ENCODE assay signal across 23 mouse cellular contexts in the genomic region with DNA sequence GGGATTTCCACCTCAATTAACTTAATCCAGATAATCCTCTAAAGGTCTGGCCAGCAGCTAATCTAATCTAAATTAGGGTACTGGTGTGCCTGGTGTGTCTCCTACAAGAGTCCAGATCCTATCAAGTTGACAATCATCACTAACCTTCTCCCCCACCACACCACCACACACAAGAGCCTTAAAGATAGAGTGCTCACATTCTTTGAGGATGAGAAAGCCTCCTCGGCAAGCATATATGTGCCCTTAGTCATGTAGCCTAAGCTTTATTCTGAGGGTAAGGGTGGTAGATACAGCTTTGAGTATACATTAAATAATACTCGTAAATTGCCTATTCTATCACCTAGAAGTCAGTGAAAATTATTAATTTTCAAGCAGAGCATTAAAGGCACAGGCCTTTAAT. TPM values are rescaled to one million over a fixed set of nuclear protein-coding genes. Genes with fewer than 3 reads are reported as not detected.
DNase-seq lines count a peak whose midpoint lies in the region; ATAC-seq lines count a peak whose summit lies in the region.
"Had no signal": no experiment of that assay in that cellular context is flagged by ENCODE, and none has a peak within 500 bp of the region (broad histone marks: within the 10 kb centered on the region; RNA-seq: fewer than 3 reads in every experiment).

No protein-coding gene starts in this region.

- H3K36me3 ChIP-seq in forebrain, embryonic 10.5 days (replicated peaks), result no peaks in the 10 kb centered on the region
- H3K36me3 ChIP-seq in forebrain, embryonic 11.5 days (ENCODE audit: control insufficient read depth, insufficient read depth, low read length), result no peaks in the 10 kb centered on the region
- H3K36me3 ChIP-seq in heart, embryonic 16.5 days (ENCODE audit: control insufficient read depth, insufficient read depth), result no peaks in the 10 kb centered on the region
- no peaks in the 10 kb centered on the region for H3K36me3 ChIP-seq in embryonic facial prominence, embryonic 15.5 days
- H3K36me3 ChIP-seq in hindbrain, embryonic 14.5 days (replicated peaks; ENCODE audit: control insufficient read depth, insufficient read depth), result no peaks in the 10 kb centered on the region
- H3K36me3 ChIP-seq: forebrain, embryonic 15.5 days; hindbrain, embryonic 10.5 days; stomach, embryonic 15.5 days had no signal

- H3K4me1 ChIP-seq in forebrain, embryonic 10.5 days, result peaks cover 61% of the 10 kb centered on the region
- peaks cover 4% of the 10 kb centered on the region; the same call in 1 of the 2 replicates for H3K4me1 ChIP-seq in forebrain, embryonic 11.5 days (replicated peaks; ENCODE audit: control insufficient read depth, insufficient read depth, low read length)
- peaks cover 41% of the 10 kb centered on the region for H3K4me1 ChIP-seq in heart, embryonic 16.5 days (ENCODE audit: control insufficient read depth, insufficient read depth, low read length)
- peaks cover 33% of the 10 kb centered on the region for H3K4me1 ChIP-seq in embryonic facial prominence, embryonic 15.5 days
- H3K4me1 ChIP-seq in hindbrain, embryonic 14.5 days (replicated peaks; ENCODE audit: control insufficient read depth, insufficient read depth, low read length), result no peaks in the 10 kb centered on the region
- H3K4me1 ChIP-seq: forebrain, embryonic 15.5 days had no signal

- 68% methylated on average over 2 of the region's 2 CpGs for WGBS in forebrain, embryonic 10.5 days
- 56% methylated on average over 2 of the region's 2 CpGs for WGBS in forebrain, embryonic 11.5 days
- 45% methylated on average over 2 of the region's 2 CpGs for WGBS in heart, embryonic 16.5 days
- WGBS in embryonic facial prominence, embryonic 15.5 days, result 66% methylated on average over 2 of the region's 2 CpGs
- 89% methylated on average over 2 of the region's 2 CpGs for WGBS in hindbrain, embryonic 14.5 days

- H3K27me3 ChIP-seq in forebrain, embryonic 10.5 days (ENCODE audit: poor library complexity, severe bottlenecking), result peaks cover 73% of the 10 kb centered on the region
- 0 out of 2 replicates have a peak, but pooled peaks cover 2% of the 10 kb centered on the region for H3K27me3 ChIP-seq in forebrain, embryonic 11.5 days (ENCODE audit: control insufficient read depth, insufficient read depth, low read length)
- no peaks in the 10 kb centered on the region for H3K27me3 ChIP-seq in heart, embryonic 16.5 days (ENCODE audit: control insufficient read depth, insufficient read depth, low read length)
- H3K27me3 ChIP-seq in embryonic facial prominence, embryonic 15.5 days, result no peaks in the 10 kb centered on the region
- no peaks in the 10 kb centered on the region for H3K27me3 ChIP-seq in hindbrain, embryonic 14.5 days (ENCODE audit: control insufficient read depth, insufficient read depth, low read length)
- H3K27me3 ChIP-seq: CH12.LX; stomach, embryonic 15.5 days had no signal

- no peak for DNase-seq in forebrain, embryonic 10.5 days (ENCODE audit: extremely low spot score, low spot score)
- no peak for DNase-seq in forebrain, embryonic 11.5 days (ENCODE audit: low spot score)
- no peak for DNase-seq in heart, postnatal 4 days
- DNase-seq in 3134 (ENCODE audit: extremely low read depth, insufficient read length, low spot score), result peak; percentile 28
- no peak for DNase-seq in kidney, adult 8-10 months
- DNase-seq in hindbrain, embryonic 14.5 days (ENCODE audit: low spot score), result no peak
- DNase-seq: cerebellum, adult 2 months; cerebellum, postnatal 36 days; gastrocnemius, postnatal 36 days; kidney, adult 9 months; kidney, postnatal 36 days; left cerebral cortex, postnatal 4 days; lung, postnatal 4 days; right cerebral cortex, postnatal 25 days; thymus, adult 18-20 months; thymus, postnatal 4 days had no signal

- H3K9me3 ChIP-seq in forebrain, embryonic 10.5 days, result no peaks in the 10 kb centered on the region
- H3K9me3 ChIP-seq in forebrain, embryonic 11.5 days (ENCODE audit: control insufficient read depth, low read length), result no peaks in the 10 kb centered on the region
- H3K9me3 ChIP-seq in heart, embryonic 16.5 days (replicated peaks; ENCODE audit: control insufficient read depth, low read length), result no peaks in the 10 kb centered on the region
- no peaks in the 10 kb centered on the region for H3K9me3 ChIP-seq in embryonic facial prominence, embryonic 15.5 days (replicated peaks)
- H3K9me3 ChIP-seq in hindbrain, embryonic 14.5 days (ENCODE audit: control insufficient read depth, low read length), result no peaks in the 10 kb centered on the region
- H3K9me3 ChIP-seq: forebrain, embryonic 15.5 days; hindbrain, embryonic 10.5 days; stomach, embryonic 15.5 days had no signal

- ATAC-seq in forebrain, embryonic 11.5 days (replicated peaks; ENCODE audit: low FRiP score), result no peak
- no peak for ATAC-seq in heart, embryonic 16.5 days (replicated peaks; ENCODE audit: extremely low read depth, insufficient read depth, low FRiP score)
- no peak for ATAC-seq in embryonic facial prominence, embryonic 15.5 days (ENCODE audit: insufficient number of reproducible peaks, low FRiP score, low TSS enrichment, low read depth)
- ATAC-seq in hindbrain, embryonic 14.5 days (ENCODE audit: low FRiP score), result no peak
- ATAC-seq: forebrain, embryonic 15.5 days; midbrain, embryonic 16.5 days had no signal

- H3K9ac ChIP-seq in forebrain, embryonic 11.5 days (ENCODE audit: low read length), result no peak overlapping the region
- H3K9ac ChIP-seq in heart, embryonic 16.5 days (ENCODE audit: low read length), result no peak overlapping the region
- H3K9ac ChIP-seq in embryonic facial prominence, embryonic 15.5 days, result no peak overlapping the region
- H3K9ac ChIP-seq in hindbrain, embryonic 14.5 days, result no peak overlapping the region
- H3K9ac ChIP-seq: forebrain, embryonic 15.5 days; stomach, embryonic 15.5 days had no signal

- H3K4me3 ChIP-seq in forebrain, embryonic 10.5 days, result no peak overlapping the region
- H3K4me3 ChIP-seq in forebrain, embryonic 11.5 days (ENCODE audit: low read depth, low read length), result no peak overlapping the region
- no peak overlapping the region for H3K4me3 ChIP-seq in heart, embryonic 16.5 days (ENCODE audit: low read length)
- H3K4me3 ChIP-seq in embryonic facial prominence, embryonic 15.5 days (replicated peaks), result no peak overlapping the region
- H3K4me3 ChIP-seq in hindbrain, embryonic 14.5 days (replicated peaks; ENCODE audit: low read length), result no peak overlapping the region
- H3K4me3 ChIP-seq: forebrain, embryonic 15.5 days; hindbrain, embryonic 10.5 days; stomach, embryonic 15.5 days had no signal

- no peak overlapping the region for H3K4me2 ChIP-seq in forebrain, embryonic 11.5 days (ENCODE audit: low read depth, low read length, severe bottlenecking)
- H3K4me2 ChIP-seq in heart, embryonic 16.5 days (ENCODE audit: low read depth, low read length), result no peak overlapping the region
- no peak overlapping the region for H3K4me2 ChIP-seq in embryonic facial prominence, embryonic 15.5 days (replicated peaks)
- no peak overlapping the region for H3K4me2 ChIP-seq in hindbrain, embryonic 14.5 days (replicated peaks)
- H3K4me2 ChIP-seq: forebrain, embryonic 15.5 days; stomach, embryonic 15.5 days had no signal

- 0 out of 2 replicates have a peak overlapping the region, but pooled peaks have one; percentile 44 for H3K27ac ChIP-seq in forebrain, embryonic 10.5 days
- no peak overlapping the region for H3K27ac ChIP-seq in forebrain, embryonic 11.5 days (ENCODE audit: low read depth, low read length)
- 0 out of 2 replicates have a peak overlapping the region, but pooled peaks have one; percentile 41 for H3K27ac ChIP-seq in heart, embryonic 16.5 days (ENCODE audit: low read length)
- 0 out of 2 replicates have a peak overlapping the region, but pooled peaks have one; percentile 22 for H3K27ac ChIP-seq in embryonic facial prominence, embryonic 15.5 days (replicated peaks)
- no peak overlapping the region for H3K27ac ChIP-seq in hindbrain, embryonic 14.5 days
- H3K27ac ChIP-seq: forebrain, embryonic 15.5 days; hindbrain, embryonic 10.5 days; stomach, embryonic 15.5 days had no signal

RNA-seq across cellular contexts. Expression of a gene that starts 32.0 kb away (rescaled TPM):
- 101 and 114 TPM in 2 replicates for polyA plus RNA-seq in forebrain, embryonic 10.5 days (2016; fragmentation: Nextera tagmentation; extraction: Ambion mirVana)
- polyA plus RNA-seq in forebrain, embryonic 11.5 days (2014; fragmentation: Nextera tagmentation; extraction: Ambion mirVana), result 89.5 and 101 TPM in 2 replicates
- 46.3 and 56.0 TPM in 2 replicates for polyA plus RNA-seq in heart, embryonic 16.5 days (2015; fragmentation: Nextera tagmentation; extraction: Ambion mirVana)
- 10 to 100 TPM; 18.7 to 19.9 TPM for total RNA-seq in heart, postnatal 4 days (2021)
- polyA plus RNA-seq in embryonic facial prominence, embryonic 15.5 days (2015; fragmentation: Nextera tagmentation; extraction: Ambion mirVana), result 43.1 and 45.2 TPM in 2 replicates
- polyA plus RNA-seq in hindbrain, embryonic 14.5 days (2014; fragmentation: Nextera tagmentation; extraction: Ambion mirVana), result 13.3 and 14.8 TPM in 2 replicates

RNA-seq across cellular contexts. Expression of a gene that starts 57.2 kb away (rescaled TPM):
- polyA plus RNA-seq in forebrain, embryonic 10.5 days (2016; fragmentation: Nextera tagmentation; extraction: Ambion mirVana), result 5.1 and 6.0 TPM in 2 replicates
- 6.8 and 8.7 TPM in 2 replicates for polyA plus RNA-seq in forebrain, embryonic 11.5 days (2014; fragmentation: Nextera tagmentation; extraction: Ambion mirVana)
- 112 TPM in 2 replicates for polyA plus RNA-seq in heart, embryonic 16.5 days (2015; fragmentation: Nextera tagmentation; extraction: Ambion mirVana)
- 10 to 100 TPM; 44.6 to 51.4 TPM for total RNA-seq in heart, postnatal 4 days (2021)
- 20.7 and 24.2 TPM in 2 replicates for polyA plus RNA-seq in embryonic facial prominence, embryonic 15.5 days (2015; fragmentation: Nextera tagmentation; extraction: Ambion mirVana)
- 7.0 and 9.3 TPM in 2 replicates for polyA plus RNA-seq in hindbrain, embryonic 14.5 days (2014; fragmentation: Nextera tagmentation; extraction: Ambion mirVana)

Comparison
In these comparisons a context has a peak if more than half of its experiments do, and no peak if none do; other contexts are left out.
1. H3K27ac ChIP-seq: peak in forebrain, embryonic 10.5 days (single experiment), heart, embryonic 16.5 days (single experiment) and embryonic facial prominence, embryonic 15.5 days (single experiment); none in forebrain, embryonic 11.5 days (single experiment) and hindbrain, embryonic 14.5 days (single experiment).